Mouse (Mus musculus) spleen, postnatal 36 days (tissue): ENCODE measurements around the gene Clock.

ENCODE experiments used
- DNase-seq, 2 experiments: peaks; one replicate each; pipeline ENCODE4 v3.0.0; 2022; ENCODE audit warnings: low spot score in 2 of 2, mixed read lengths in 1 of 2

Gene Clock

DNA sequence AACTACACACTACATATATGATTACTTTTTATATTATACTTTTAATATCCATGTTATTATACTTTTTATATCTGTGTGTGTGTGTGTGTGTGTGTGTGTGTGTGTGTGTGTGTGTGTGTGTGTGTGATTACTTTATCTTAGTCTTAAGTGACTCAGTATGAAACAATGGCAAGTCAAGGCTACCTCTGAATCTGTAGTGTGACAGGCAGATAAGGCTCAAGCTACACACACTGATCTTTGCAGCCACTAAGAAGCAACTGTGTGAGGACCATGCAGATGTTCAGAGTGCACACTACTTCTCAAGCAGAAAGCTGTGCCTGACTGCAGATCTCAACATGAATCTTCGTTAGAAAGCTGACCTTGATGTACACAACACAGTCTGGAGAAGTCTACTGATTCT, 20.7 kb downstream of the Clock start:
- DNase-seq: no peak

DNA sequence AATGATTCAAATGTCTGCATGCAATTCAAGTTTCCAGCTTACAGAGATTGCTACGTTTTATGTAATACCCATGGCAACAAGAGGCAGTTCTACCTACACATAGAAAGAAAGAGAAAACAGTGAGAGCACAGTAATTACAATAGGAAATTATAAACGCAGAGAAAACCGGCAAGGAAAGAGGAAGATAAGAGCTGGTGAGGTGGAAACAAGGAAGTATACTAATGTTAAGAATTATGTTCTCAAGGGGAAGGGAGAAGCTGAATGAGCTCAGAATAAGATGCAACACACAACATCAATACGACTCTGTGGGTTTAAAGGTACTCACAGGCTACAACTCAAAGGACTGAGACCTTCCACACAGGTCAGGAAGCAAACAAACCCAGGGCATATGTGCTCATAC, 29.6 kb downstream of the Clock start:
- DNase-seq: no peak

DNA sequence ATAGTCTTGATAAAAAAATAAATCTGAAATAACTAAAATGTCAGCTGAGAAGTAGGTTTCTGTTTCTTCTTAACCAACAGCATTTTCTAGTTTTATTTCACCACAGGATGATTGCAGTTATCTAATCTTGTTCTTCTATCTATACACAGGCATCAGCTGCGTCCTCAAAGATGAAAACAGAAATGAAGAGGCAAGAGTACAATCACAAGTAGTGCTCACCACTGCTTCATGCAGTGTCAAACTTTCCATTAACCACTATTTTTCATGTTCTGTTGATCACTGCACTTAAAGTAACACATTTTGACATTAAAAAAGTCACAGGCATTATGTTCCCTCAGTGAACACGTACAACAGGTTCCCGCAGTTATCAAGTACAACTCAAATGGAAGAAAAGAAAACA, 53.6 kb downstream of the Clock start:
- DNase-seq: no peak

DNA sequence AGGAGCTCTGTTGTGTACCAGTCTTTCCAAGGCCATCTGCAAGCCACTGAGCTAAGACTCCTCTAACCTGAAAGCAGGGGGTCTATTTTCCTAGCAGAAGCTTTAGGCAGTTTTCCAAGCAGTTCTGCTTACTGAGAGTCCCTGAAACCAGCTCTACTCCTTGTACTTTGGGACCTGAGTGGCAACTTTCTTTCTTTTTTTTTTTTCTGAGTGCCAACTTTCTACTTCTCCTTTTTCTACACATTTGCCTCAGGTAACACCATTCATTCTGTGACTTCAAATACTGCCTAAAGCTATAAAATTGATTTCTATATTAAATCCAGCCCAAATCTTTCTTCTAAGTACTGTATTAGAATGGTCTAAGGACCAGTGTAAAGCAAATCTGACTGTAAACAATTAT, 58.1 kb downstream of the Clock start:
- DNase-seq: no peak

DNA sequence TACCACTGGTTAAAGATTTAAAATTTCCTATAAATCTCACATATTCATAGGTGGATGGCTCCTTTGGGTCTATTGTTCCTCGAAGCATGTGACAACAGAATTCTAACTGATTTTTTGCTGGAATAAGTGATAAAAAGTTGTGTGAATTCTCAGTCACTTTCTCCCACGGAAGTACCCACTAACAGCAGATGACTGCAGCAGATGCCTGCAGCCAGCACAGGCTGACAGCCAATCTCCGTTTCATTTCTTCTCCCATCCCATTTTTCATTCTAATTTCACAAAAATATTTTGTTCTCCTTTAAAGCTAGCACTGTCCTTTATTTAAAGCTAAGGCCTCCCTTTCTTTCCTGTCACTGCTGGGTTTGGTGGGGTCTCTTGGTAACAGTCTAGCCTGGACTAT, 59.2 kb downstream of the Clock start:
- no peak for DNase-seq

DNA sequence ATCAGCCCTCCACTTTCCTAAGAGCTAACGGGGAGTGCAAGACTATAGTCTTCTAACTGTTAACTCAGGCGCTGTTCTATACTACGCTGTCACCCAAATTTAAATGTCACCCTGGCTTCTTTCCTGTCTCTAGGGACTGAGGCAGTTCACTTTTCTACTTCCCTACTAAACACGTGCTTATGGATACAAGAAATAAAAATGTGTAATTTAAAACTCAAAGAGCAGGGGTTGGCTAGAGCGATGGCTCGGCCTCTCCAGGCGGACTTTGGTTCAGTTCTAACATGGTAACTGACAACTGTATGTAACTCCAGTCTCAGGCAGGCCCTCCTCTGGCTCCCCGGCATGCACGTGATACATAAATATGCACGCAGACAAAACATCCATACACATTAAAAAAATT, 60.2 kb downstream of the Clock start:
- DNase-seq: no peak

DNA sequence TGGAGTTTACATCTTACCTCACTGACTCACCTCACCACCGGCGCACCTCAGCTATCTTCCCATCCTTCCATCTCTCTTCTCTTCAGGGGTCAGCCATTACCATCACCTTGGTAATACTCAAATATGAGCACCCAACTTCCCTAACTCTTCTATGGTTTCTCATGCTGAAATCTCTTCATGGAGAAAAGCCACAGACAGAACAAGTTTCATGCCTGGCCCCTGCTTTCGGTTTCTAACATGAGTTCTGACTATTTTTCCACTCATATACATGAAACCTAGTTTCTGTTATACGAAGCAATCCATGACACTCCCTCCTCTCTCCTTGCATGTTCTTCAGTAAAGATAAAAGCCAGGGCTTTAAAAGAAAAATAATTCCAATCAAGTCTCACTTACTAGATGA, 60.7 kb downstream of the Clock start:
- DNase-seq: no peak

DNA sequence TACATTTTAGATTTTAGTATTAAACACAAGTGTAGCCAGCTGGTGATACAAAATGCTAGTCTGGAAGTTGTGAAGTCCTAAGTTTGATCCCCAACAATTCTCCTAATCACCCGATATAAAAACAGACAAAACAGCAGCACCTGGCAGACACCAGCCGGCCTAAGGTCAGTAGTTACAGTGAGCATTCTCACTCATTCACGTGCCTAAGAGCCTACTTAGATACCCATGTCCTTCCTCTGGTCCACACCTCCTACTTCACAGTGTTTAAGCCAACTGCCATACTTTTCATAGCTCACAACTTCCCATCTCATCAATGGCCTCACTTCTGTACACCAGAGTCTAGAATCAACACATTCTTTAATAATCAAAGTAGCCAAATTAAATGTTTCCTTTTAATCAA, 61.3 kb downstream of the Clock start:
- DNase-seq: no peak

DNA sequence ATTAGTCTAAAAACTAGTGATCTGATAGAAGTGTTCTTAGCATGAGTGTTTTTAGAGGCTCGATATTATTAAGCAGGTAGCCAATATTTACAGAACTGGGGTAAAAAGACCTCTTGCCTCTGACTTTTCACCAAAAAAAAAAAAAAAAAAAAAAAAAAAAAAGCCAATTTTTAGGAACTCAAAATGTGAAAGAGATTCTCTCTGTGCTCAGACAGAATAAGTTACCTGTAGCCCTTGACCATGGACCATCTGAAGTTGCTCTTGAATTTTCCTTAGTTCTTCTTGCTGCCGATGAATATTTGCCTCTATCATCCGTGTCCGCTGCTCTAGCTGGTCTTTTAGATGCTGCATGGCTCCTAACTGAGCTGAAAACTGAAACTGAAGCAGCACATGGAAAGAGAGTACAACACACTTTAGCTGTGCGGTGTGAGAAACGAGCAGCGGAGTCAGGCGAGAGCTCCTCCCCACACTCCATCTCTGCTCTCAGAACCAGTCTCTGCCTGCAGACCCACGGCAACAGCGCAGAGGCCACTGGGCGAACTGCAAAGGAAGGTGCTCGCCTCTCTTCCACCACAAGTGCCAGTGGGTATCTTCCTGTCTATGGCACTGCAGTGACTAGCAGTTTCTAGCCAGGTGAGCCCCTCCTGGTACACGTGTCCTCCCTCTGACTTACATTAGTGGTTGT, 73.3 kb downstream of the Clock start:
- no peak for DNase-seq

DNA sequence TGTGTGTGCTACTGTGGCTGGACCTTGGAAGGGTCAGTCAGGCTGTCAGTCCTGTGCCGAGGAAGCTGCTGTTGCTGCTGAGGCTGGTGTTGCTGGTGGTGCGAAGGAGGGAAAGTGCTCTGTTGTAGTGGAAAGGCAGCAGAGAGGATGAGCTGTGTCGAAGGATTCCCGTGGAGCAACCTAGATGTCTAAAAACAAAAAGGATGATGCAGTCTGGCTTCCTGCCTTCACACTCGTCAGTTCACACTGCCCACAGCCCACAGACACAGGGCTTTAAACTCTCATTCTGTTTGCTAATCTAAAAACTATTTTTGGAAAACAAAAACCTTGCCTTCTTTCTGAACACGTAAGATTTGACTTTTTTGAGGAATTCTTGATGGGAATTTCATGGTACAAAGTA, 87.9 kb downstream of the Clock start:
- no peak for DNase-seq

DNA sequence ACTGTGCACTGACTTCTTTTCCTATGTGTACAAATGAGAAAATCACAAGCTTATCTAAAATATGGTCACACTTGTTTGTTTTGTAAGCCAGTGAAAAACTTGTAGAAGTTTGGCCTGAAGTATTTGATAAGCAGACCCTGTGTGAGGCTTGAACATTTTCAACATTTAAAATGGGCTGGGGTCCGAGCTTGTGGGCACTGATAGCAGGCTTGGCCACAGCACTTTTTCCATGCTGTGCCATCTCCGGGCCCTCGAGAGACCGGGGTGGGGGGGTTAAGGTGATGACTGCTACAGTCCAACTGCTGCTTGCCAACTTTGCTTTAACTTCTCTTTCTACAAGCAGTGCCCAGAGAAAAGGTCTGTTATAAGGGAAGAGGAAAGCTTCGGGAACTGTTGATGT, 96.5 kb downstream of the Clock start:
- DNase-seq: no peak

DNA sequence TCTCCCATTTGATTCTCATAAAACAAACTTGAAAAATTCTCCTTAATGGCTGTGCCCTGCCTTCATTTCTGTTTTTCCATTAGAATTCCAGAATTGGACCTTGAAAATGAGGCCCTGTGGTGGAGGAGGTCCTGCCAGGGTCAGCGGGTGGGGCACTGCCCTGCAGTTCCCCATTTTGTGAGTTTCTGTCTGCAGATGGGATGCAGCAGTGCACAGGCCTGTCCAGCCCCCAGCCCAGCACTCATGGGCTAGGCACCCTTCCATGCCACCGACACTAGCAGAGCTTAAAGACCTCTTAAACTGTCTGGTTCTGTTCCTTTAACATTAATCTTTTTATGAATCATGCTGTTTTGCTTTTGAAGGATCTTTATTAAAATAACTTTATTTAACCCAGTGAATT, 98.7 kb downstream of the Clock start:
- no peak for DNase-seq

DNA sequence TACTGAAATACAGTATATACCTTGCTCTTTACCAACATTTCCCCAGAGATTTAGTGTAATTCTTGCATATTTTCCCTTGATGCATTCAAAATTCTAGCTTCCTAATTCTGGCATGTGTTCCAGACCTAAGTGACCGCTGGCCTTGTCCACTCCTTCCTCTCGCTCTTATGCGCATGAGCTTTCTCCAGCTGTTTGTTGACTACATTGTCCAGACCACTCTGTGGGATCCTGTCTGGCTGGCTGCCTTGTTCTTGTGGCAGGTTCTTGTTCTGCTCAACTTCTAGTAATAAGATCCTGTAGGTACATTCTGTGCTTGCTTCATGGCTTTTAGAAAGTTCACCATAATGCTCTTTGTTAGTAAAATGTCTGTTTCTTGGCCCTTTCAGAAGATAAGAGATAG, 101.4 kb downstream of the Clock start:
- no peak for DNase-seq

DNA sequence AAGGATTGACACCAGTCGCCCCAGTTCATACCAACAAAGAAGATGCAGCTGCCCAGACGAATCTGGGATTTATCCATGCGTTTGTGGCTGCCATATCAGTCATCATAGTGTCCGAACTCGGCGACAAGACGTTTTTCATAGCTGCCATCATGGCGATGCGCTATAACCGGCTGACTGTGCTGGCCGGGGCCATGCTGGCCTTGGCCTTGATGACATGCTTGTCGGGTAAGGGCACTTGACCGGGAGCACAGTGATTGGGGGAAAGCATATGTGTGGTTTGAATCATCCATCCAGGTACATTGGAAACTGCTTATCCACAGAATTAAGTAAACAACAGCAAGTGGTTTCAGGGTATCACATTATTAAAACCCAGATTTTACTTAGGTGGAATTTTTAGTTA, 105.2 kb downstream of the Clock start:
- no peak for DNase-seq

DNA sequence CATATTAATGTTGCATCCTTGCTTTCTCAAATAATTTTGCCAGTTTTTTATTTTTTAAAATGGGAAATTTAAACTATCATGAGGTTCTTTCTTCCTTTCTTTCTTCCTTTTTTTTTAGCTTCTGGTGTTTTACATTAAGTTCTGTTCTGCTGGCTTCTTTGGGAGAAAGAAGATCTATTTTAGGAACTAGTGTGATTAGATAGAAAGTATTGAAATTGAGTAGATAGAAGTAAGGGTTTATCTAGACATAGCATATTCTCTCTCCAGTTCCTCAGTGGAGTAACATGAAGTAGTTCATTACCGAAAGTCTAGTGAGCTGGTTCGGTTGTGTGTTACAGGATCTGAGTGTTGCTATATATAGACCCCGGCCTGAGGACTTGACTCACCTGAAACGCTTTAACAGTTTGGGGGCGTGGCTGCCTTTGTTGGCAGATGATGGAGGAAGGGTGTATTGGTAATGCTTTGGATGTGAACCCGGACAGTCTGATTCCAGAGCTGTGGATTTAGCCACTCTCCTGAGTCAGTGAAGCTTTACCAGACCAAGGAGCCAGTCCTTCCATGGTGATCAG, 110.1 kb downstream of the Clock start:
- DNase-seq: no peak

DNA sequence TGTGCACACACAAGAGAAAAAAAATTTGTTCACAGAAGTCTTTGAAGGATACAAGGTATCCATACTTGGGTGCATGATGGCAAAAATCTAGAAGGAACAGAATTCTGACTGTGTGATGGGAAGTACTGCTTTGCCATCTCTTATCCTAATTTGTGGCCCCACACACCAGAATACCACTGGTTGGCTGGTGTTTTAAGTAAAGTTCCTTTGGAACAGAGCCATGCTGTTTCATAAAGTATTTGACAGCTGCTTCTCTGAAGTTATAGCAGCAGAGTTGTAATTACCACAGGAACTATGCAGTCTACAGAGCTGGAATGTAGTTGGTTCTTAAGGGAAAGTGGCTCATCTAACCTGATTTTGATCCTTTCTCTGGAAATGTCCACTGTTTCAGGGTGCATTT, 111.5 kb downstream of the Clock start:
- DNase-seq: no peak

DNA sequence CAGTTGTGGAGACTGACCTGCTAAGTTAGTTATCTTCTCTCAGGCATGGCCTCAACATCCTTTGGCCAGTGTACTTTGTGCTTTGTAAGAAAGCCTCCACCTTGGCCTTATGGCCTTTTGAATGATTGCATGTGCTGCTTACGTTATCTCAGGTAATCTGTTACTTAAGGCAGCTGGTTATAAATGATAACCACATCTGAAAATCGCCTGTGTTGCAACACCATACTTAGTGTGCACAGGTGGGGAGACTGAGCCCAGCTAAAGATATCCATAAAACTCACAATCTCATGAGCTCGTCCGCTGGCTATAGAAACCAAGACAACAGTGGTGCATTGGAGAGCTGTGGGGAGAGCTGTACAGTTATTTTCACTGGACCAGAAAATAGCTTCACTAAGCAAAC, 114.0 kb downstream of the Clock start:
- no peak for DNase-seq

DNA sequence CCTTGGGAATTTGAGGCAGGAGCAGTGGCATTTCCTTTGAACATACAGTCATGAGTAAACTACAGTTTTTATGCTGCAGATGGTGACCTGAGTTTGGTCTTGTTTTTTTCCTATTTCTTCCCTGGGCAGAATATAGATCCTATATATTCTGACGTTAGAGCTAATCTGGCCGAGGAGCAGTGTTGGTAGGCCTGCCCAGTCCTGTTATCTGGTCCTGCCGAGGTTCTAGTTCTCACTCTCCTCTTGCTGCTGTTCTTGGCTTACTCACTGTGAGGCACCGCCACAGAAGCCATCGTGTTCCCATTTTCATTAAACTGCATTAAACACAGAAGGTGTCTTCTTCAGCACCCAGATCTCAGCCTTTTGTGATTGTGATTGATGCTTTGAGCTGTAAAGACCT, 116.7 kb downstream of the Clock start:
- DNase-seq: no peak

DNA sequence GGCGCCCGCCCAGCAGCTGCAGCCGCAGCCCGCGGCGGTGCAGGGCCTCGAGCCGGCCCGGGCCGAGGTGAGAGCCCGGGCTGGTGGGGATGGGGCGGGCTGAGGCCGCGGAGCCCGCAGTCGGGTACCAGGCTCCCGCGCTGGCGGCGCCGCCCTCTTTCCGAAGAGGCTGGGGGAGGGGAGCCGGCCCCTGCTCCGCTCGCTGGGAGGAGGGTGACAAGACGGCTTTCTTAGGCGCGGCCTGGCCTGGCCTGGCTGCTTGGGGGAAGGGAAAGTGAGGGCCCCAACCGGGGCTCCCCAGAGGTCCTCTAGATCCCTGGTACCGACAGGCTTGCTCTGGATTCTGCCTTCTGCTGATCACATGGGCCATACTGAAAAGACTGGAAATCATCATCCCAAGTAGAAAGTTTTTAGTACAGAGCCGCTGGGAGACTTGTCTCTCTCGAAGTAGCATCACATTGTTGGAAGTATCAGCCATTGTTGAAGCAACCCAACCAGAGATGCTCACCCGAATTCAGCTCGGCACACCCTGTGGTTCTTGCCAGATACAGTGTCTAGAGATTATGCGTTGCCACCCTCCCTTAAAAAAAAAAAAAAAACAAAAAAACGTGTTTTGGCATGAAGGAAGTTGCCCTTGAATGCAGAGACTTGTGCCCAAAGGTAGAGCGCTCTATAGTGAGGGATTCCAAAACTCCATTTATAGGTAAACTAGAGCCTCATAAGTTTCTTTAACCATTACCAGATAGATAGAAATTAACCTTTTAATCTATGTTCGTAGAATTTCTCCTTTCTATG, 120.1 kb downstream of the Clock start:
- DNase-seq: peak; percentile 55 to 64

DNA sequence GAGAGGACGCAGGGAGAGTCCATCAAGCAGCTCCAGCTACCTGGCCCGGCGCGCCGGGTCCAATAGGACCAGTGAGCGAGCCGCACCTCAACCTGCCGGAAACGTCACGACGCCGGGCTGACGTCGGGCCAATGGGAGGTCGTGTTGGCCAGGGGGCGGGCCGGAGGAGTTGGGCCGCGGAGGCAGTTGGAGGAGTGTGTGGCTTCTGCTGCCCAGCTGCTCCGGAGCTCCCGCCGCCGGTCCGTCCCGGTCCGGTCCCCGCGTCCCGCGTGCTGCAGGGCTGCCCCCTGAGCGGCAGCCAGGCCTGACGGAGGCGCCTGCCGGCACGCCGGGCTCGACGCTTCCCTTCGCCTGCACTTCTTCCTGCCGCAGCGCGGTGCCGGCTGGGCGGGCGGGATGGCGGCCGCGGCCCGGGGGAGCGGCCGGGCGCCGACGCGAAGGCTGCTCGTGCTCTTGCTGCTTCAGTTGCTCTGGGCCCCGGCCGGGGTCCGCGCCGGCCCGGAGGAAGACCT, 120.8 kb downstream of the Clock start, which contains the start of gene Tmem165:
Tmem165 (plus strand) TSS at position 131 of the 512 bp plus-strand sequence.
- peak; percentile 93 to 94 for DNase-seq

DNA sequence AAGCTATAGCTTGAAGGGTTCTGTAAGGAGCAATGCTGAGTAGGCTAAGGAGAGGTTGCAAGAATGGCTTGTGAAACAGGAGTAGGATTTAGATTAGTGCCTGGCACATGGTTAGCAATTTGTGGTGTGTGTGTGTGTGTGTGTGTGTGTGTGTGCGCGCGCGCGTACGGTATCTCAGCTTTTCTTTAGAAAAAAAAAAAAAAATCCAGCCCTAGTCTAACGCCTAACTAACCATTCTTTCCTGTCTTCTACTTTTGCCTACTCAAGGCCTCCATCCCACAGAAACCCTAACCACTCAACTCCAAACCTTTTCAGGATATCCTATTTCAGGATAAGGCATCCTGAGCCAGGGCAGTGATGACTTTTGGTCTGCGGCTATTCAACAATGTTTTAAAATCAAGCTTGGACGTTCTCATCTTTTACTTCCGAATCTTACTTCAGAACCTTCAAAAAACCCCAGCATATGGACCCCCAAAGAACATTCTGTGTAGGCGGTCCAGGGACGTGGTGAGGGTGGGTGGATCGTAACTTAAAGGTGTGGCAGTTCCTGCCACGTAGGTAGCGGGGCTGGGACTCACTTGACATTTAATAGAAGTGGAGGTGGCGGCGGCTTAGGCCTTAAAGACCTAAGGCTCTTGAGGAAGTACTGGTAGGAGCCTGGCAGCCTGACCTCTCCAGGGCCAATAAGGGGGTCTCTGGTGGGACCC, 121.4 kb downstream of the Clock start:
- no peak for DNase-seq

DNA sequence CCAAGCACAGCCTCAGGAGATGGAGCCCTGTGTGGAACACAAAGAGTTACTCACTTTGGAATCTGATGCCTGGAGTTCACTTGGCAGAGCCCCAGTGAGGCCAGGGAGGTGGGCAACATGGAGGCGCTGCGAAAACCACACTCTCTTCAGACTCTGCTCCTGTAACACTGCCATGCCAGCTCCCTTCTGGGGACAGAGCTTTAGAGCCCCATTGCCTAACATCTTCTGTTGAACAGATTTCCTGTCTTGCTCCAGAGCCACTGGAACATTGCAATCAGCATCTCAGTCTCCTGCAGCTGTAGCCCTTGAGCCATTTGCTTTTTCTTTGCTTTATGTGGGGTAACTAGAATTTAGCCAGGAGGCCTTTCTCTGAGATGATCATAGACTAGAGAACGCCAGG, 122.3 kb downstream of the Clock start:
- no peak for DNase-seq
